Mouse (Mus musculus) layer of hippocampus, postnatal 14 days (tissue): ENCODE results near the gene Slc8a3. TPM values are rescaled to one million over a fixed set of nuclear protein-coding genes. Genes with fewer than 3 reads are reported as not detected.

ENCODE experiments used
- microRNA-seq, 2 experiments: library from miRNA; unstranded; fragments of <30 nt; microRNA quantifications; one replicate each; pipeline ENCODE4 v1.2.0; 2021
- total RNA-seq, 2 experiments: library from RNA; stranded (reverse); gene quantifications; 2 replicates each; pipeline ENCODE4 v1.2.3; 2021

The Slc8a3 gene
- total RNA-seq, 2 experiments from 2014 or later = 10.5 to 13.6 TPM

Small RNA genes lying within 50 kb of the gene (microRNA-seq; reads per million reads assigned to microRNA genes)
- 4.1 to 9.1 reads per million in 2 experiments for gene Mir3067

Other genes with a start within 250 kb of the Slc8a3 start
- 1 to 10 TPM; 1.6 to 1.8 TPM for gene Gm4787, start 46.3 kb upstream of the Slc8a3 start, total RNA-seq
- gene Adam4, start 88.8 kb upstream of the Slc8a3 start, total RNA-seq = 1 to 10 TPM; 2.4 to 3.2 TPM
- gene Cox16, start 151.9 kb upstream of the Slc8a3 start, total RNA-seq = 10 to 100 TPM; 37.6 to 38.3 TPM
- 10 to 100 TPM; 33.6 to 40.9 TPM for gene Gm20498, start 199.7 kb upstream of the Slc8a3 start, total RNA-seq
- gene Synj2bp, start 199.7 kb upstream of the Slc8a3 start, total RNA-seq = 10 to 100 TPM; 21.9 to 22.5 TPM
- gene Adam21, start 235.3 kb upstream of the Slc8a3 start, total RNA-seq = under 1 TPM in 1 of 2 experiments, not detected in 1; 0.38 TPM